Mouse (Mus musculus) T-helper 2 cell (primary cell): ENCODE results near the gene Fzd2.
"Not testable (repeated sequence)": the region's sequence is repeated elsewhere in the genome, so short reads cannot be mapped to it uniquely, and the experiment has no call there.

Source experiments
- in situ Hi-C: fragments of 300-600 bp; cut with MboI, MseI; formaldehyde crosslinking; loops from one replicate; pipeline ENCODE4 v1.15.1; 2025; ENCODE audit warnings: high pct_unique_total_duplicates

Fzd2 gene

DNA sequence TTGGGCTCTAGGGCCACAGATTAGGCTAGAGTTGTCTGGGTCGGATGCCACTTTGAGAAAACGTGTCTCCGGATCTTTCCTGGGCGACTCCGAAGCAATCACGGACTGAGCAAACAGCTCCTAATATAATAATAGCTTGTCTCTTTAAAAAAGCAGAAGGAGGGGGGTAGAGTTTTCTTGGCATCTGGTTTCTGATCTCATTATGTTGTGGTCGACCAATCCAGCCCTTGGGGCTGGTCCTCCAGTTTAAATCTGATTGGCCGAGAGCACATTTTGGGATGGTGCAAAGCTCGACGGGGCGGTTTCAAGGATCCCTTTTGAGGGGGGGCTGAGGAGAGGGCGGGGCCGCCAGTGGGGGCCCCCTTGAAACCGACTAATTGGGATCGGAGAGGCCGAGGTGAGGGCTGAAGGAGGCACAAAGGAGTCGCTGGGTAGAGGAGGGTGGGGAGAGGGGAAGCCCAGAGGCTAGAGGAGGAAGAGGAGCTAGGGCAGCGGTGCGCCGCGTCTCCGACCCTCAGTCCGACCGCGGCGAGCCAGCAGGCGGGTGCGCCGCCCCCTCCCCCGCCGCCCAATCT, at the start of gene Fzd2:
TSS of gene Fzd2 (plus strand) at position 387 of the 575 bp plus-strand sequence.
- in situ Hi-C loops = no loop called here

DNA sequence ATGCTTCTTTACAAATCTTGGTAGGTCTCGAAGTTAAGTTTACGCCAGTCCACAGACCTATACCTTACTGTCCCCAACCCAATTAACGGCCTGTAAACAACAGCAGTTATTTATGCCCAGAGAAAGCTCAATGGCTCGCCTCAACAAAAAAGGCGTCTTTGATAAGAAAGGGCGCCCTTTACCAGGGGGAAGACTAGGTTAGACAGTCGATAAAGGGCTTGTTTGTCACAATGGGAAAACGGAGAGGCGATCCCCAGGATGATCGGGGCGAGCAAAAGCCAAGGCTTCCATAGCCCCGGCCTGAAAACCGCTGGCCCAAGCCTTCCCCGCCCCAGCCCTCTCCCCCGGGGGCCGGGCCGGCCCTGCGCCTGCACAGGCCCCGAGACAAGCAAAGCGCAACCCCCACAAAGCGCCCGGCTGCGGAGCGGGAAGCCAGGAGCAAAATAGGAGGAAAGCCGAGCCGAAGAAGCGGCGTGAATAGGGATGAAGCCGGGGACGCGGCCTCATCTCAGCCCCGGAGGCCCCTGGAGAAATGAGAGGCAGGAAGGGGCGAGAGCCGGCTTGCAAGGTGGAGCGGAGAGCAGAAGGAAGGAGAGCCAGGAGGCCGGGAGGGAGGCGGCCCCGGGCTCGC, 48.7 kb upstream of the Fzd2 start:
- in situ Hi-C loops = no loop called here

DNA sequence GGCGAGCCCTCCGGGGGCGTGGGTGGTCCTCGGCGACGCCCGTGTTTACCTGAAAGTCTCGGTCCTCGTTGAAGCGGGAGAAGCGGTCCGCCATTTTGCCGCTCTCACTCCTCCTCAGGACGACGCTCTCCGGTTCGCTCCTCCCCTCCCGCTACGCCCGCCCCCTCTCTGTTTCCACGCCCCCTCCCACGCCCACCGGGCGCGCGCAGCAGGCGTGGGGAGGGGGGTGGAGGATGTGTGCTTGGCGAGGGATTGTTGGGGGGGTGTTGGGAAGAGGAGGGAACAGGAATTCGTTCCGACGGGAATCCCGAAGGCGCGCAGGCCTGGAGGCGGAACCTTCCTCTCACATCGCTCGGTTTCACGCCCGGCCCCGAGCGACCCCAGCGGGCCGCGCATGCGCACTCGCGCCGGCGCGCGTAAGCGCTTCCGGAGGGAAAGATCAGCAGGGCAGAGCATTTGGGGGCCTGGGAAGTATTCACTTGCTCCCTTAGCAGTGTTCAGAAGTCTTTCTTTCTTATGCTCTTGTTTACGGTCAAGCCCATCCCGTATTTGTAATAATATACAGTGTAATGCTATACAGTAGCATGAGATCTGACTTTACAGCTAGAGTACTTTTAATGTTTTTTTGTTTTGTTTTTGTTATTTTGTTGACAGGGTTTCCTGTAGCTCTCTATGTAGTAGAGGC, 48.0 kb upstream of the Fzd2 start, which contains the start of gene Gpatch8:
TSS of gene Gpatch8 (minus strand) at position 362 of the 685 bp plus-strand sequence.
- in situ Hi-C loops = no loop called here

DNA sequence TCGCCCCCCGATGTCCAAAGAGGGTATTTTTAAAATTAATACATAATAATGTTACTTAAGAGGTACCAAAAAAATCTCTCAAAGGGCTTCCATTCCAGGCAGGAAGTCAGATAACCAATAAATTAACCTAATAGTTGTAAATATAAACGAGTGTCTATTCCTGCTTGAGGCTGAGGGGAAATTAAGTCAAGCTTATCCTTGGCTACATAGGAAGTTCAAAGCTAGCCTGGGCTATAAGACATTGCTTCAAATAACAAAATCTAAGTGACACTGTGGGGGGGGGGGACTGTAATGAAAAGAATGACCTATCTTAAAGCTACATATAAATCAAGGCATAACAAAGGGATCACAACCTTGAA, 47.5 kb upstream of the Fzd2 start:
- in situ Hi-C loops = no loop called here

DNA sequence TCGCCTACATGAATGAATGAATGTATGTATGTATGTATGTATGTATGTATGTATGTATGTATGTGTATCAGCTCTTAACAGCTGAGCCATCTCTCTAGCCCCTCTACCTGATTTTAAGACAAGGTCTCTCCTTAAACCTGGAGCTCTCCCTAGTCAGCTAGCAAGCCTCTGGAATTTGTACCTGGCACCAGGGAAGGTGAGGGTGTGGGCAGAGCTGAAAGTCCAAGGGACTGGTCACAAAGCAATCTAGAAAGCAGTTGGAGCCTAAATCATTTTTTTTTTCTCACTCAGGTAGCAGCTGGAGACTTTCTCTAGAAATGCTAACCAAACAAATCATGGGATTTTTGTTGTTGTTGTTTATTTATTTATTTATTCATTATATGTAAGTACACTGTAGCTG, 46.8 kb upstream of the Fzd2 start:
- in situ Hi-C loops = no loop called here

DNA sequence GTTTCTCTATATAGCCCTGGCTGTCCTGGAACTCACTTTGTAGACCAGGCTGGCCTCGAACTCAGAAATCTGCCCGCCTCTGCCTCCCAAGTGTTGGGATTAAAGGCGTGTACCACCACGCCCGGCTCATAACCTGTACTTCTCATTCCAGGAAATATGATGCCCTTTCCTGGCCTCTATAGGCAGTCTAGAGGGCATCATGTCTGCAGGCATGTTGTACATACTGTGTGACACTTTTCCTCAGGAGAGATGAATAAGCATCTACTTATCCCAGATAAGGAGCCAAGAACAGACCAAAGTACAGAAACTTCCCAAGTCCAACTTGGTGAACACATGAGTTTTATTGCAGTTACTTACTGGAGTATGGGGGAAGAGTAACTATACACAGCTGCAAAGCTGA, 45.5 kb upstream of the Fzd2 start:
- in situ Hi-C loops = no loop called here

DNA sequence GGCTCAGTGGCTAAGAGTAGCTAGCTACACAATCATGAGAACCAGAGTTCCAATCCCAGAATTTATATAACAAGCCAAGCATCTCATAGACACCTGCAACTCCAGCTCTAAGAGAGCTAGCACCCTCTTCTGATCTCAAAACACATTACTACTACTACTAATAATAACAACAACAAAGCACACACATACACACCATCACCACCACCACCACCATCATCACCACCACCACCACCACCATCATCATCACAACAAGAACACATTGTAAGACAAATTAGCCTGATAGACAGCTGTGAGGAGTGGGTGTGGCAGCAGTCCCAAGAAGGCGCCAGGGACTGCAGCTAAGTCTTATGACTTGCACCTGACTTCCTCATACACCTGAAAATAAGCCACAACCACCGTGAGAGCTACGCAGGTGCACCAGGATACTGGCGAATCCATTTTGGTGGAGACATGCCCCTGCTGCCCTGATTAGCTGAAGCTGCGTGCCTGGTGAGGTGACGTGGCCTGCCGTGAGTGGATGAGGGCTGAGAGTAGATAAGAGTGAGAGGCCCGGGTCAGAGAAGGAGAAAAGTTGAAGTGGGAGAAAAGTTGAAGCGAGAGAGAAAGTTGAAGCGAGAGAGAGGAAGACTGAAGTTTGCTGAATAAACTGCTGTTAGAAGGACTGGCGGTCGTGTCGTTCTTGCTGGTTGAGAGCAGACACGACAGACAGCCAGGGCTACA, 39.1 kb upstream of the Fzd2 start:
- in situ Hi-C loops = not testable (repeated sequence)

DNA sequence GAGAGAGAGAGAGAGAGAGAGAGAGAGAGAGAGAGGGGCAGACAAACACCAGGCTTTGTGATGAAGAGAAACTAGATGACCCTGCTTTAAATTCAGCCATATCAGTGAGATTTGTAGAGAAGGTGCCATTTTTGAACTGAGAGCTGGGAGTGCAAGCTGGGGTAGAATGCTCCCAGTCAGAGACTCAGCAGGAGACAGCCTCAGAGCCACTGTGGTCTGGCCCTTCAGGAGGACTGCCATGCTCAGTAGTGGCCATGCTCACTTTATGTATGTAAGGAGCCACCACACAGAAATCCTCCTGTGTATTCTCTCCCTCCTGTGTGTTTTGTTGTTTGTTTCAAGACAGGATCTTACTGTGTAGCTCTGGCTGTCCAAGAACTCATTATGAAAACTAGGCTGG, 38.5 kb upstream of the Fzd2 start:
- in situ Hi-C loops = no loop called here

DNA sequence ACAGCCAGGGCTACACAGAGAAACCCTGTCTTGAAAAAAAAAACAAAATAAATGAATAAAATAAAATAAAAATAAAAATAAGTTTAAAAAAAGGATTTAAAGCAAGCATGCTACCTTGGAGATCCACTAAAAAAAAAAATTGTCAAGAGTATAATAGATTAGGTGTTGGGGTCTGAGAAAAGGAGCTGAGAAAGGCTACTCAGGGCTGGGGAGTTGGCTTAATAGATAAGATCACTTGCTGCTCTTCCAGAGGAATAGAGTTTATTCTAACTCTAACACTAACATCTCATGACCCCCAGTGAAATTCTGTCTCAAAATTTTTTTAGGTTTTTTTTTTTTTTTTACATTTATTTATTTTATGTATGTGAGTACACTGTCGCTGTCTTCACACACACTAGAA, 37.9 kb upstream of the Fzd2 start:
- in situ Hi-C loops = no loop called here

DNA sequence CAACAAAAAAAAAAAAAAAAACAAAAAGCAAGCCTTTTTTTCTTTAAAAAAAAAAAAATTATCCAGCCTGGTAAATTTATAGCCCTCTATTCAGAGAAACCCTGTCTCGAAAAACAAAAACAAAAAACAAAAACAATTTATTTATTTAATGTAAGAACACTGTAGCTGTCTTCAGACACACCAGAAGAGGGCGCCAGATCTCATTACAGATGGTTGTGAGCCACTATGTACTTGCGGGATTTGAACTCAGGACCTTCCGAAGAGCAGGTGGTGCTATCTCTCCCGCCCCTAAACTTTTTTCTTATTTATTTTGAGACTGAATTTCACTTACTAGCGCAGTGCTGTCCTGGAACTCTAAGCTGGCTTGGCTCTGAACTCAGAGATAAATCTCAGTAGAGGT, 37.0 kb upstream of the Fzd2 start:
- in situ Hi-C loops = no loop called here

DNA sequence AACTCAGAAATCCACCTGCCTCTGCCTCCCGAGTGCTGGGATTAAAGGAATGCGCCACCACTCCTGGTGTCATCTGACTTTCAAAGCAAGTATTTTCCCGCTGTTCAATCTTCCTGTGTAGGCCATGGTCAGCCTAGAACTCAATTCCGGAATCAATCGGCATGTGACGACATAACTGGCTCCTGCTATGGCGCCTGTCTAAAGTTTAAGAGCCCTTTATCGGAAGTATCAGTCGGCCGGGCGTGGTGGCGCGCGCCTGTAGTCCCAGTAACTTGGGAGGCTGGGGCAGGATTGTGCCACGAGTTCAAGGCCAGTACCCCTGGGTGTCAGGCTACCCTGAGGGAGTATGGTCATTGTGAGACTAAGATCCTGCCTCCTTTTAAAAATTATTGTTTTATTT, 36.5 kb upstream of the Fzd2 start:
- in situ Hi-C loops = no loop called here

DNA sequence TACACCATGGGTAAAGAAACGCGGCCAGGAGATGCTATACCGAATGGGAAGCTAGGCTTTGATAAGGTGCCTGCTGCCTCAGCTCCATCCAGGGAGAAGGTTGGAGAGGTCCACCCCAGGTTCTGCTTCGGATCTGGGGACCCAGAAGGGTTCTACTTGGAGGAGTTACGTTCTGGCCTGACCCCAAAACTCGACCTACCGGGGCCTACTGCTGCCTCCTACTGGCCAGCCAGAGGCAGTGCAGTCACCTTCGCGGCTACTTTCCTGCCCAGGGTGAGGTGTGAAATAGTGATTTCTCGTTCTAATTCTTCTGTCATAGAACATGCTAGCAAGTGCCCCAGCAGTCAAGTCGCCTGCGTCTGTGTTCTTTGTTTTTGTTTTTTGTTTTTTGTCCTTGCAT, 36.0 kb upstream of the Fzd2 start:
- in situ Hi-C loops = no loop called here

DNA sequence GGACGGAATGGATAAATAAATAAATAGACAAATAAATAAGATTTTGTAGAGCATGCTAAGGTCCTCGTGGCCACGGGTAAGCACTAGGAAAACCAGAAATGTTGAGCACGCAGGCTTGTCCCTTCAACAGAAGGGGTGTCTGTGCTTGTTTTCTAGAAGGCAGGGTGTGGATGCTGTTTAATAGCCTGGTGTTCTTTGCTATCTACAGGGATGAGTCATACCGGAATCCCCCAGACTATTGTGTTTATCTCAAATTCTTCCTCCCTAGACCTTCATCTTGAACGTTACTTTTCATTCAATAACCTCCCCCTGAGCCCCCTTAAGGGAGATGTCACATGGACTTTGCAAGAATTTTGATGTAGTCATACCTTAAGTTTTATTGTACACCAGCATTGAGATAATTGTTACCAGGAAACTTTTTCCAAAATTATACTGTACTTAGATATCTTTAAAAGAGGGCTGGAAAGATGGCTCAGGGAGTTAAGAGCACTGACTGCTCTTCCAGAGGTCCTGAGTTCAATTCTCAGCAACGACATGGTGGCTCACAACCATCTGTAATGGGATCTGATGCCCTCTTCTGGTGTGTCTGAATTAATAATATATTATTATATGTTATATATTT, 35.3 kb upstream of the Fzd2 start:
- in situ Hi-C loops = no loop called here

DNA sequence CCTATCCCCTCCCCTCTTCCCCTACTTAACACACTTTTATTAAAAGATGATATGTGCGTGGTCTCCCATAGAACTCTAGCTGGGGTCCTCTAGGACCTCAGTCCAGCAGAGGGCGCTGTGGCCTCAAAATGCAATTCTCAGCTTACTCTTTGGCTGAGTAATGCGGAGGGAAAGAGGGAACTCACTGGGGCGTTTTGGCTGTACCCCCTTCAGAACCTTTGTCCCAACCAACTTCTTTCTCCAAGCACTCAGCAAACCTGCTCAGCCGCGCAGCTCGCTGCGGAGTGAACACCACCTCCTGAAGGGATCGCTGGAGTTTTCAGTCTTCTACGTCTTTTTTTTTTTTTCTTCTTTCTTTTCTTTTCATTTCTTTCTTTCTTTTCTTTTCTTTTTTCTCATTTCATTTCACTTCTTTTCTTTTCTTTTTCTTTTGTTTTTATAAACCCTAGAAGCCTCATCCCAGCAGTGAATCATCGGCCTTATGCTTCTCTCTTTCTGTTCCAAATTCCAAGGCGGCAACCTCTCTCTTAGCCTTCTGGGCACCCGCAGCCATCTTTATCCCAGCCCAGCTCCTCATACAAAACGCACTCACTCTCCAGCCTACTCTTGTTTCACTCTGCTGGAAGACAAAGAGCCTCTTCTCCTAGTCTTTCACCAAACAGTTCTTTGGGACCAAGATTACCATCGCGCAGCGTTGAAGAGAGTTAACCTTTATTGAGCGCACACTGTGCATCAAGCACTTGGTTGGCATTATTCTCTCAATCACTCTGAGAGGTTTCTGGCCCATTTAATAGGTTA, 31.1 kb upstream of the Fzd2 start:
- in situ Hi-C loops = no loop called here

DNA sequence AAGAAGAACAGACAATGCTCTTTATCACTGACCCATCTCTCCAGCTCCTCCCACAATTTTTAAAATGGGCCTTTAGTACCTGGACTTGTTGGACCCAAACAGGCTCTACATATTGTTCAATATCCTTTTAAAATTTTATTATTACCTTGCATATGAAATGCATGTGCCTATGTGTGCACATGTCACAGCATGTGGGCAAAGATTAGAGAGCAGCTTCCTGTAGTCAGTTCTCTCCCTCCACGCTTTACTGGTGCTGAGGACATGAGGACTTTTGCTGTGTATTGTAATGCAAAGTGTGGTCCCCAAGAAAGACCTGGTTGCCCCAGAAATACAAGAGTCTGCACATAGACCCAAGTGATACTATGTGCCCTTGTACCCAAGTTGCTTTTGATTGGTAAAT, 29.2 kb upstream of the Fzd2 start:
- in situ Hi-C loops = no loop called here

DNA sequence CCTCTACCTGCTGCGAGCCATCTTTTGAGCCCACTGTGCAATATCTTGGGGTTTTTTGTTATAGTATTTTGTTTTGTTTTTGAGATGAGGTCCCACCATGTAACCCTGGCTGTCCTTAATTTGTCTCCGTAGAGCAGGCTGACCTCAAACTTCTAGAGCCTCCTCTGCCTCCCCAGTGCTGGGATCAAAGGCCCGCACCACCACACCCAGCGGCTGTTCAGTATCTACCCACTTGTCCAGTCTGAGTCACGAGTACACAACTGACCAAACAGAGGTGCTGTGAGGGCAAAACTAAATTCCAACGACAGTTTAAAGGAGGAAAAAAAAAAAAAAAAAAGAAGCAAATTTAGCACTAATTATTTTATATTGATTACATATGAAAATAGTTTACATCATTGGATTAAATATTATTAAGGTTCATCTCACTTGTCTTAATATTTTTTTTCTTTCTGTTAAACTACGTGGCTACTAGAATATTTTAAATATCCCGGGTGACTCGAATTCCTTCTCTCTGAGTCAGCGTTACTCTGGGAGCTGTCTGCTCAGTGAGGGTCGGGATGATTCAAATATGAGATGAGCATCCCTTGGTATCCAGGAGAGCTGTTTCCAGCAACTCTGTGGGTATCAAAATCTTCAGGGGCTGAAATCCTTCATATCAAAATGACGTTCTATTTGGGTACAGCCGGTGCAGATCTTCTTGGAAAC, 28.0 kb upstream of the Fzd2 start:
- in situ Hi-C loops = no loop called here

DNA sequence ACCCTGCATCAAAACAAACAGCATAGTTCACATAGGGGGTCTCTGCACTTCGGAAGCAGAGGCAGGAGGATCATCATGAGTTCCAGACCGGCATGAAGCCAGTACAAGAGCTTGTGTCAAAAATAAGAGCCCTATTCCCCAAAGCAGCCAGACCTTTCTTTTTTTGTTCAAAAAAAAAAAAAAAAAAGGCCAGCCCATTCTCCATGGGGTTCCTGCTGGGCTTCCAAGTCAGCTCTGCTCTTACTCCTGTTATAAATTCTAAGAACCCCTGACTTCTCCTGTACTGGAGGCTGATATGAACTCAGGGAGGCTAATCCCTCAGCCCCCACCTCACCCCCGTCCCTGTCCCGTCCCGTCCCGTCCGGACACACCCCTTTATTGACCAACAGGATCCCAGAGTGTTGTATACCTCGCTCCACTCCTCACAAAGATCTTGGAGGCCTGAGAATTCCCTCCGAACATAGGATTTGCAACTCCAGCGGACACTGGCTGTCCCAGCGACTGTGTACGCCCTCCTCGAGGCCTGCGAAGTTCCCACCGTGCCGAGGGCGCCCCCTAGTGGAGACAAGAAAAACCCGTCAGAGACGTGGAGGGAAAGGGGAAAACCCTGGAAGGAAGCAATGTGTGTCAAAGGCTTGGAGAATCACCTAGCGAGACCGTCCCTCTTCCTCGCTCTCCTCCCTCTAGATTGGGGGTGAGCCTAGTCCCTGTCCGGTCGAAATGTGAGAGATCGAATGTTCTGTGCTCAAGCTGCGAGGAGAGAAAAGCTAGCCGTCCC, 25.7 kb upstream of the Fzd2 start:
- in situ Hi-C loops = no loop called here

DNA sequence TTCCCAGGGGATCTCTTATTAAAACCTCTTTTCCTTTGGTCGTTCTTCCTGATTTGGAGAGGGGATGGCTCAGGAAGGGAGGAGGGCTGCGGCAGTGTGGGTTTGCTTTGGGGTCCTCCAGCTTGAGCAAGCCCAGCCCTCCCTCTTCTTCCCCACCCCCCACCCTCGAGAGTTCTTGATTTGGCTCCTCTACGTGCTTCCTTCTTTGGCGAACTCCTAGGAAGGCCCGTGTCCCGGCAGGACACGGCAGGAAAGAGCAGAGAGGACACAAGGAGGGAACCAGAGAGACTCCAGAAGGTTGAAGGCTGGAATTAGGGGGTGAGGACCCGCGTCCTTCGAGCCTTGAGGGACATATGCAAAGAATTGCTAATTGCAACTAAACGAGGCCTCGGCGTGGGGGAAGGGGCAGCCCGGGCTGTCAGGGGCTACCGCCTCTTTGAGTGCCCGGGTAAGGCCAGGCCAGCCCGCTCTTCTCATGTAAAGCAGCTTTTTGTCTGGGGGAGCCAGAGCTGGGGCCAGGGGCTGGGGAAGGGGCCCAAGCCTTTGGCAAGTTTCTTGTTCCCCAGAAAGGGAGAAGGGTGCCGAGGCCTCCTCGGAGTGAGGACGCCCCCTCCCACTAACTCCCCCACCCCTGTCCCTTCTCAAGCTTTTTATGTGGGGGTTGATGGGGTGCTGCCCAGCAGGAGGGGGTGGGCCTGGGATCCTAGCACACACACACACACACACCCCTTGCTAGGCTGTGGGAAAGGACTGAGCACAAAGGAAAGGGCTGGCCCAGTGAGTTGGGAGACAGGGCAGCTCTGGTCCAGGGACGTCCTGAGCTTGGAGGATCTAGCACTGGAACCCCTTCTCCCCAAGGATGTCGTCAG, 24.8 kb upstream of the Fzd2 start, which contains the start of gene Gm11627:
TSS of gene Gm11627 (minus strand) at position 297 of the 869 bp plus-strand sequence.
- in situ Hi-C loops = loop anchor here (5.0 kb wide), 1 partner anchor 68 kb away; no protein-coding TSS in a partner anchor

DNA sequence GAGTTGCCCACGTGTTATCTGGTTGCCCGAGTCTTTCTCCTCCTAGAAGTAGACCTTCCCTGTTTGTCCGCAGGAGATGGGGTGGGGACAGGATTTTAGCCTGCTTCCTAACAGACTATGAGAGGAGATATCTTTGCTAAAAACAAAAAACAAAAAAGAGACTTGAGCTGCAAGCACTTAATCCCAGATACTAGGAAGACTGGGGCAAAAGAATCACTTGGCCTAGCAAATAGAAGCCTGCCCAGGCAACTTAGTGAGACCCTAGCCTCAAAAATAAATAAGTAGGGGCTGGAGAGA, 24.2 kb upstream of the Fzd2 start:
- in situ Hi-C loops = loop anchor here (5.0 kb wide), 1 partner anchor 67 kb away; no protein-coding TSS in a partner anchor
